Mouse (Mus musculus) lung, postnatal 0 days (tissue): ENCODE results near the gene Mmd.

Experiments
- CTCF ChIP-seq: IDR thresholded peaks from 2 replicates; pipeline ENCODE4 v1.5.1; 2016; ENCODE audit warnings: antibody characterized with exemption, mild to moderate bottlenecking
- EP300 ChIP-seq: IDR thresholded peaks from 2 replicates; pipeline ENCODE4 v1.6.1; 2016; ENCODE audit warnings: antibody characterized with exemption, mild to moderate bottlenecking, control low read depth

- TF ChIP-seq CTCF (no peak), EP300 (no peak)
These were observed 35.4 kb downstream of the Mmd start for GRCm38 (mm10) chr11:90284623-90285022.
